In genomic region chr3:130059805-130060395, GRCm38 (mm10) we compare ENCODE assay signal across 7 mouse cellular contexts. TPM values are rescaled to one million over a fixed set of nuclear protein-coding genes. Genes with fewer than 3 reads are reported as not detected.
A peak's percentile ranks its signal among the peaks of the same experiment; 100 is the strongest.
DNase-seq lines count a peak whose midpoint lies in the region; ATAC-seq and TF ChIP-seq lines count a peak whose summit lies in the region.

No protein-coding gene starts in this region.

- H3K36me3 ChIP-seq in forebrain, embryonic 16.5 days (ENCODE audit: control insufficient read depth, insufficient read depth): no peaks in the 10 kb centered on the region
- peaks cover 18% of the 10 kb centered on the region for H3K36me3 ChIP-seq in limb, embryonic 10.5 days
- H3K36me3 ChIP-seq in midbrain, embryonic 11.5 days (ENCODE audit: control insufficient read depth, insufficient read depth, low read length): no peaks in the 10 kb centered on the region
- H3K36me3 ChIP-seq in thymus, adult 2 months (ENCODE audit: control insufficient read depth, insufficient read depth, low read length): no peaks in the 10 kb centered on the region

- no peaks in the 10 kb centered on the region for H3K27me3 ChIP-seq in forebrain, embryonic 16.5 days (replicated peaks; ENCODE audit: control insufficient read depth, insufficient read depth, low read length)
- H3K27me3 ChIP-seq in limb, embryonic 10.5 days (ENCODE audit: low read depth, poor library complexity, severe bottlenecking): no peaks in the 10 kb centered on the region
- no peaks in the 10 kb centered on the region for H3K27me3 ChIP-seq in midbrain, embryonic 11.5 days (ENCODE audit: control insufficient read depth, insufficient read depth, low read length)
- H3K27me3 ChIP-seq in thymus, adult 2 months (ENCODE audit: control insufficient read depth, insufficient read depth, low read length): no peaks in the 10 kb centered on the region

- peaks cover 2% of the 10 kb centered on the region for H3K4me1 ChIP-seq in bone marrow, adult 2 months (ENCODE audit: control insufficient read depth, insufficient read depth, low read length)
- peaks cover 30% of the 10 kb centered on the region for H3K4me1 ChIP-seq in forebrain, embryonic 16.5 days (replicated peaks; ENCODE audit: control insufficient read depth, insufficient read depth, low read length)
- H3K4me1 ChIP-seq in limb, embryonic 10.5 days: peaks cover 30% of the 10 kb centered on the region
- peaks cover 11% of the 10 kb centered on the region for H3K4me1 ChIP-seq in midbrain, embryonic 11.5 days (ENCODE audit: control insufficient read depth, insufficient read depth, low read length)
- peaks cover 26% of the 10 kb centered on the region for H3K4me1 ChIP-seq in thymus, adult 2 months (replicated peaks; ENCODE audit: control insufficient read depth, insufficient read depth, low read length)

- WGBS in bone marrow, adult 2 months: under 1% methylated on average over 42 of the region's 42 CpGs
- under 1% methylated on average over 41 of the region's 42 CpGs for WGBS in forebrain, embryonic 16.5 days
- WGBS in limb, embryonic 10.5 days: 2% methylated on average over 41 of the region's 42 CpGs
- 1% methylated on average over 42 of the region's 42 CpGs for WGBS in midbrain, embryonic 11.5 days
- WGBS in thymus, adult 2 months: 1% methylated on average over 42 of the region's 42 CpGs

- no peak for TF ChIP-seq POLR2A in bone marrow, adult 2 months (IDR thresholded peaks at IDR 0.05; ENCODE audit: borderline replicate concordance, control insufficient read depth, low read depth, low read length)
- TF ChIP-seq POLR2A in thymus, adult 2 months (IDR thresholded peaks at IDR 0.05; ENCODE audit: control insufficient read depth, extremely low read depth, insufficient read depth, low read length, poor library complexity): peak; percentile 7; the same call in 1 of the 2 replicates

- peak overlapping the region; percentile 92 for H3K27ac ChIP-seq in bone marrow, adult 2 months (ENCODE audit: control insufficient read depth, insufficient read depth, low read depth, low read length, poor library complexity)
- H3K27ac ChIP-seq in forebrain, embryonic 16.5 days (ENCODE audit: low read length): peak overlapping the region; percentile 82
- peak overlapping the region; percentile 99 for H3K27ac ChIP-seq in limb, embryonic 10.5 days
- peak overlapping the region; percentile 88 for H3K27ac ChIP-seq in midbrain, embryonic 11.5 days (ENCODE audit: low read depth, low read length)
- H3K27ac ChIP-seq in thymus, adult 2 months (ENCODE audit: control insufficient read depth, insufficient read depth, low read length): peak overlapping the region; percentile 89

- peak overlapping the region; percentile 56 for H3K4me3 ChIP-seq in bone marrow, adult 2 months (replicated peaks; ENCODE audit: control insufficient read depth, low read depth, low read length)
- peak overlapping the region; percentile 91 for H3K4me3 ChIP-seq in forebrain, embryonic 16.5 days (replicated peaks; ENCODE audit: low read length)
- peak overlapping the region; percentile 96 for H3K4me3 ChIP-seq in limb, embryonic 10.5 days
- H3K4me3 ChIP-seq in midbrain, embryonic 11.5 days (ENCODE audit: low read depth, low read length): peak overlapping the region; percentile 87
- peak overlapping the region; percentile 82 for H3K4me3 ChIP-seq in thymus, adult 2 months (ENCODE audit: control insufficient read depth, insufficient read depth, low read length)

- peak; percentile 22 for DNase-seq in urinary bladder, postnatal 25 days (ENCODE audit: low spot score)
- no peak for DNase-seq in urinary bladder, postnatal 4 days (ENCODE audit: low spot score in 2 of 2)
- DNase-seq in limb, embryonic 10.5 days (ENCODE audit: low spot score): peak; percentile 56
- DNase-seq in midbrain, embryonic 11.5 days (ENCODE audit: low spot score, missing footprints): peak; percentile 94
- peak; percentile 81 for DNase-seq in thymus, adult 2 months

- no peaks in the 10 kb centered on the region for H3K9me3 ChIP-seq in forebrain, embryonic 16.5 days (ENCODE audit: control insufficient read depth, low read length)
- no peaks in the 10 kb centered on the region for H3K9me3 ChIP-seq in limb, embryonic 10.5 days (replicated peaks)
- H3K9me3 ChIP-seq in midbrain, embryonic 11.5 days (ENCODE audit: control insufficient read depth, low read length): no peaks in the 10 kb centered on the region

- no peak for TF ChIP-seq CTCF in bone marrow, adult 2 months (IDR thresholded peaks at IDR 0.05; ENCODE audit: control insufficient read depth, insufficient read depth, low read length)
- no peak for TF ChIP-seq CTCF in thymus, adult 2 months (IDR thresholded peaks at IDR 0.05; ENCODE audit: borderline replicate concordance, control insufficient read depth, extremely low read depth, insufficient read depth, low read length, poor library complexity)

- peak overlapping the region; percentile 68 for H3K4me2 ChIP-seq in forebrain, embryonic 16.5 days (ENCODE audit: low read length)
- peak overlapping the region; percentile 49 for H3K4me2 ChIP-seq in midbrain, embryonic 11.5 days

- ATAC-seq in forebrain, embryonic 16.5 days: no peak; the same call in 1 of the 2 replicates
- ATAC-seq in midbrain, embryonic 11.5 days (ENCODE audit: low FRiP score): no peak

- H3K9ac ChIP-seq in forebrain, embryonic 16.5 days (replicated peaks; ENCODE audit: low read depth, low read length): peak overlapping the region; percentile 97
- H3K9ac ChIP-seq in midbrain, embryonic 11.5 days (ENCODE audit: low read length): peak overlapping the region; percentile 90

RNA-seq across cellular contexts. Expression of gene Sec24b, which starts 1.5 kb away (rescaled TPM):
- polyA plus RNA-seq in bone marrow, adult 2 months (2011; ENCODE audit: insufficient read depth, insufficient read length, low replicate concordance, missing spikeins): 29.8 and 46.9 TPM in 2 replicates
- polyA plus RNA-seq in forebrain, embryonic 16.5 days (2015; fragmentation: Nextera tagmentation; extraction: Ambion mirVana): 30.7 and 33.6 TPM in 2 replicates
- 37.8 and 40.5 TPM in 2 replicates for polyA plus RNA-seq in limb, embryonic 10.5 days (2016; fragmentation: Nextera tagmentation; extraction: Ambion mirVana)
- 25.6 and 27.0 TPM in 2 replicates for polyA plus RNA-seq in midbrain, embryonic 11.5 days (2014; fragmentation: Nextera tagmentation; extraction: Ambion mirVana)
- 149 and 171 TPM in 2 replicates for polyA plus RNA-seq in thymus, adult 2 months (2012; rRNA removed)

Comparison
In these comparisons a context has a peak if more than half of its experiments do, and no peak if none do; other contexts are left out.
1. DNase-seq: peak in urinary bladder, postnatal 25 days (single experiment), limb, embryonic 10.5 days (single experiment), midbrain, embryonic 11.5 days (single experiment) and thymus, adult 2 months (single experiment); none in urinary bladder, postnatal 4 days (0 of 2).
2. Peak in every context shown above with its lines, with median percentiles within 50 percentile points of each other: H3K27ac ChIP-seq and H3K4me3 ChIP-seq.